Mouse (Mus musculus): ENCODE data around the gene Itgax. TPM values are rescaled to one million over a fixed set of nuclear protein-coding genes. Genes with fewer than 3 reads are reported as not detected.
A peak's percentile ranks its signal among the peaks of the same experiment; 100 is the strongest.
"Not testable (repeated sequence)": the region's sequence is repeated elsewhere in the genome, so short reads cannot be mapped to it uniquely, and the experiment has no call there.

The Itgax gene
- polyA plus RNA-seq (2017; shearing (Covaris generic)): 1 to 10 TPM in 1 of 3 experiments, not detected in 2; 1.1 TPM

- no peak for ATAC-seq
Observed at GRCm38 (mm10) chr7:128128741-128129720, at the start of gene Itgax. Itgax (plus strand) TSS chr7:128129547.

- no peak for ATAC-seq
Observed at GRCm38 (mm10) chr7:128080012-128080411, 49.3 kb upstream of the Itgax start.

GRCm38 (mm10) chr7:128089141-128089540 is 40.2 kb upstream of the Itgax start:
- no peak for ATAC-seq

- no peak for ATAC-seq
Observed at GRCm38 (mm10) chr7:128098135-128098534, 31.2 kb upstream of the Itgax start.

- ATAC-seq: no peak
Observed at GRCm38 (mm10) chr7:128100742-128101357, 28.5 kb upstream of the Itgax start.

- peak; percentile 41 for ATAC-seq
Observed at GRCm38 (mm10) chr7:128105246-128105645, 24.1 kb upstream of the Itgax start.

GRCm38 (mm10) chr7:128107462-128107861 is 21.9 kb upstream of the Itgax start:
- no peak for ATAC-seq

GRCm38 (mm10) chr7:128110314-128110713 is 19.0 kb upstream of the Itgax start:
- no peak for ATAC-seq

- ATAC-seq: no peak
Observed at GRCm38 (mm10) chr7:128112131-128112530, 17.2 kb upstream of the Itgax start.

GRCm38 (mm10) chr7:128114371-128115105 is 14.8 kb upstream of the Itgax start:
- ATAC-seq: no peak

GRCm38 (mm10) chr7:128115211-128115958 is 14.0 kb upstream of the Itgax start:
- ATAC-seq: no peak

GRCm38 (mm10) chr7:128116396-128116795 is 13.0 kb upstream of the Itgax start:
- no peak for ATAC-seq

- peak; percentile 61 for ATAC-seq
Observed at GRCm38 (mm10) chr7:128119726-128120490, 9.4 kb upstream of the Itgax start.

GRCm38 (mm10) chr7:128132148-128132547 is 2.8 kb downstream of the Itgax start:
- ATAC-seq: no peak

GRCm38 (mm10) chr7:128133596-128133995 is 4.2 kb downstream of the Itgax start:
- no peak for ATAC-seq

GRCm38 (mm10) chr7:128136927-128137326 is 7.6 kb downstream of the Itgax start:
- ATAC-seq: no peak

GRCm38 (mm10) chr7:128139611-128140010 is 10.3 kb downstream of the Itgax start:
- ATAC-seq: no peak

- no peak for ATAC-seq
Observed at GRCm38 (mm10) chr7:128150970-128151369, 21.6 kb downstream of the Itgax start.

- no peak for ATAC-seq
Observed at GRCm38 (mm10) chr7:128154076-128154475, 24.7 kb downstream of the Itgax start, which contains the start of gene Itgad. Itgad (plus strand) TSS chr7:128154376.

- ATAC-seq: no peak
Observed at GRCm38 (mm10) chr7:128154924-128155323, 25.6 kb downstream of the Itgax start.

- ATAC-seq: not testable (repeated sequence)
Observed at GRCm38 (mm10) chr7:128158688-128159354, 29.5 kb downstream of the Itgax start.

All from inflammation-experienced regulatory T-cells, adult 6 months (primary cell).